Mouse (Mus musculus) G1E (cell line): ENCODE data around the gene Vwa5b1. TPM values are rescaled to one million over a fixed set of nuclear protein-coding genes. Genes with fewer than 3 reads are reported as not detected.

Source experiments
- ATAC-seq: 2 replicates; pipeline ENCODE4 v1.8.0; 2016; ENCODE audit warnings: mild to moderate bottlenecking; ENCODE audit not compliant: insufficient number of reproducible peaks, poor library complexity, low FRiP score, severe bottlenecking; ENCODE audit errors: extremely low read depth
- DNase-seq: peaks from one replicate; pipeline ENCODE4 v3.0.0; 2012; ENCODE audit warnings: low spot score
- H3K27me3 ChIP-seq: 2 replicates; pipeline ENCODE4 v1.6.1; 2012; ENCODE audit warnings: mild to moderate bottlenecking, low read length, inconsistent platforms; ENCODE audit not compliant: insufficient read depth
- H3K36me3 ChIP-seq: replicated peaks from 2 replicates; pipeline ENCODE3; 2012; ENCODE audit warnings: mild to moderate bottlenecking, inconsistent platforms
- H3K4me1 ChIP-seq: 2 replicates; pipeline ENCODE4 v1.6.1; 2012; ENCODE audit warnings: low read depth, low read length, inconsistent platforms, mixed read lengths; ENCODE audit not compliant: insufficient read depth
- H3K4me3 ChIP-seq: 2 replicates; pipeline ENCODE4 v1.5.1; 2012; ENCODE audit warnings: low read depth, mild to moderate bottlenecking, inconsistent platforms, low read length, moderate library complexity, mixed read lengths
- H3K9me3 ChIP-seq: replicated peaks from 2 replicates; pipeline ENCODE4 v1.6.1; 2012; ENCODE audit warnings: inconsistent platforms
- CTCF ChIP-seq: IDR thresholded peaks from 2 replicates; pipeline ENCODE4 v1.5.1; 2012; ENCODE audit warnings: low read depth, low read length, inconsistent platforms, mixed read lengths
- GATA1 ChIP-seq: IDR thresholded peaks from 2 replicates; pipeline ENCODE4 v1.6.1; 2012; ENCODE audit warnings: borderline replicate concordance, low read length, inconsistent platforms, mixed read lengths
- GATA2 ChIP-seq: IDR thresholded peaks from 2 replicates; pipeline ENCODE4 v1.6.1; 2012; ENCODE audit warnings: low read depth, low read length, inconsistent platforms, borderline replicate concordance
- POLR2AphosphoS5 ChIP-seq: IDR thresholded peaks from 2 replicates; pipeline ENCODE4 v1.6.1; 2012; ENCODE audit warnings: low read depth, low read length, inconsistent platforms; ENCODE audit not compliant: insufficient replicate concordance
- TAL1 ChIP-seq: conservative IDR thresholded peaks from 2 replicates; pipeline ENCODE4 v1.6.1; 2012; ENCODE audit warnings: low read depth, low read length, inconsistent platforms, mixed read lengths
- polyA plus RNA-seq: library from polyadenylated mRNA; stranded (reverse); fragments of >175 nt; gene quantifications from 2 replicates; pipeline ENCODE4 v1.2.3, GENCODE M21; 2012
- total RNA-seq, 2 experiments: library from RNA; stranded (forward) in 1 of 2; stranded (reverse) in 1 of 2; fragments of 200-1000 nt in 1 of 2; fragments of >200 nt in 1 of 2; fragmentation: Nextera tagmentation in 1 of 2; gene quantifications; 2 replicates each; pipeline ENCODE4 v1.2.3; 2014 to 2017

The Vwa5b1 gene
- total and polyA plus RNA-seq, 3 experiments: 0.33 TPM; not detected in 2

GRCm38 (mm10) chr4:138584946-138585345, 50.7 kb downstream of the Vwa5b1 start:
- ATAC-seq: no peak
- DNase-seq: no peak
- TF ChIP-seq POLR2AphosphoS5 (no peak), CTCF (no peak), TAL1 (no peak), GATA1 (no peak), GATA2 (no peak)

GRCm38 (mm10) chr4:138582446-138582845, 53.2 kb downstream of the Vwa5b1 start:
- no peaks in the 10 kb centered on the region for H3K36me3 ChIP-seq
- no peak for DNase-seq
- TF ChIP-seq POLR2AphosphoS5: no peak
- TF ChIP-seq CTCF: no peak
- TF ChIP-seq GATA1: no peak
- no peak for TF ChIP-seq GATA2
- no peak for TF ChIP-seq TAL1
- H3K27me3 ChIP-seq: no peaks in the 10 kb centered on the region
- H3K9me3 ChIP-seq: peaks cover 77% of the 10 kb centered on the region
- H3K4me1 ChIP-seq: no peaks in the 10 kb centered on the region
- H3K4me3 ChIP-seq: no peak overlapping the region
- no peak for ATAC-seq

More at GRCm38 (mm10) chr4:138584946-138585345, 50.7 kb downstream of the Vwa5b1 start:
- no peaks in the 10 kb centered on the region for H3K36me3 ChIP-seq
- no peak overlapping the region for H3K4me3 ChIP-seq
- no peaks in the 10 kb centered on the region for H3K27me3 ChIP-seq
- H3K9me3 ChIP-seq: peaks cover 76% of the 10 kb centered on the region
- H3K4me1 ChIP-seq: no peaks in the 10 kb centered on the region

GRCm38 (mm10) chr4:138578406-138578805, 57.3 kb downstream of the Vwa5b1 start:
- no peak for ATAC-seq
- Histone ChIP-seq H3K4me1 (no peaks in the 10 kb centered on the region), H3K9me3 (peaks cover 81% of the 10 kb centered on the region), H3K4me3 (no peak overlapping the region), H3K27me3 (no peaks in the 10 kb centered on the region), H3K36me3 (no peaks in the 10 kb centered on the region)
- DNase-seq: no peak
- no peak for TF ChIP-seq TAL1
- TF ChIP-seq GATA2: no peak
- TF ChIP-seq GATA1: no peak
- no peak for TF ChIP-seq CTCF
- no peak for TF ChIP-seq POLR2AphosphoS5

GRCm38 (mm10) chr4:138576661-138577060, 59.0 kb downstream of the Vwa5b1 start:
- Histone ChIP-seq H3K36me3 (no peaks in the 10 kb centered on the region), H3K27me3 (no peaks in the 10 kb centered on the region), H3K4me3 (no peak overlapping the region), H3K4me1 (no peaks in the 10 kb centered on the region), H3K9me3 (peaks cover 91% of the 10 kb centered on the region)
- TF ChIP-seq GATA2 (no peak), GATA1 (no peak), TAL1 (no peak), CTCF (no peak), POLR2AphosphoS5 (no peak)
- DNase-seq: no peak
- no peak for ATAC-seq

DNA sequence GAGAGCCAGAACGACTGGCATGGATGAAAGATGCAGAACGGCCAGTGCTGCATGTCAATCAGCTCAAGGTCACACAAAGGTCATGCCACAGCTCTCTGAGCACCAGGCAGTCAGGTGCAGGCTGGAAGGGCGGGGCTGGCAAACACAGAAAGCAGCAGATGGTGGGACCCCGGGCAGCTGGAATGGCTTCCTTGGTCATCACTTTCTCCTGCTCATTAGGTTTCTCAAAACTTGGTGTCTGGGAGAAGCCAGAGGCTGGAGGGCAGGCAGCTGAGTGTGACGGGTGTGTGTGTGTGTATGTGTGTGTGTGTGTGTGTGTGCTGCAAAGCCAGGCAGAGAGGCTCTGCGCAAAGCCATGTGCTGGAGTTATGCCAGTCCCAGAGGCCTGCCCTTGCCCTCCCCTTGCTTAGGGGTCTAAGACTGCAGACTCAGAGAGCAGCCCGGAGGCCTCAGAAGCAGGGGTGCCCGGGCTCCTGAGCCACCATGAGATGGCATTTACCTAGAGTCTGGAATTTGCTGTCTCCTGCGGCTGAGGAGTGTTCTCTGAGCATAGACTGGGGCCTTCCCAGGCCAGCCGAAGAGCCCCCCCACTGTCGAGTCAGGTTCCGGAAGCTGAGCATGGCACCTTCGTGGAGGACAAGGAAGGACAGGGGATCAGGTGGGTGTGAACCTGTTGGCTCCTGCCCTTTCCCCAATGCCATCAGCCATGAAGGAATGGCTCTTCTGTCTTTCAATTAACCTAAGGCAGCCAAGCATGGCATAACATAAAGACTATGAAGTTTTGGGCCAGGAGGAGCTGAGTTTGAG, 60.7 kb downstream of the Vwa5b1 start:
- no peak for DNase-seq
- no peak for ATAC-seq
- TF ChIP-seq GATA2: no peak
- TF ChIP-seq GATA1: no peak

GRCm38 (mm10) chr4:138569928-138570327, 65.8 kb downstream of the Vwa5b1 start:
- Histone ChIP-seq H3K4me3 (no peak overlapping the region), H3K27me3 (no peaks in the 10 kb centered on the region), H3K9me3 (peaks cover 92% of the 10 kb centered on the region), H3K36me3 (no peaks in the 10 kb centered on the region), H3K4me1 (no peaks in the 10 kb centered on the region)
- DNase-seq (no peak), ATAC-seq (no peak)
- TF ChIP-seq POLR2AphosphoS5 (no peak), CTCF (no peak), GATA1 (no peak), GATA2 (no peak), TAL1 (no peak)

More for the DNA sequence above, 60.7 kb downstream of the Vwa5b1 start:
- H3K9me3 ChIP-seq: peaks cover 91% of the 10 kb centered on the region
- no peaks in the 10 kb centered on the region for H3K4me1 ChIP-seq
- H3K27me3 ChIP-seq: no peaks in the 10 kb centered on the region
- no peak overlapping the region for H3K4me3 ChIP-seq
- H3K36me3 ChIP-seq: no peaks in the 10 kb centered on the region

DNA sequence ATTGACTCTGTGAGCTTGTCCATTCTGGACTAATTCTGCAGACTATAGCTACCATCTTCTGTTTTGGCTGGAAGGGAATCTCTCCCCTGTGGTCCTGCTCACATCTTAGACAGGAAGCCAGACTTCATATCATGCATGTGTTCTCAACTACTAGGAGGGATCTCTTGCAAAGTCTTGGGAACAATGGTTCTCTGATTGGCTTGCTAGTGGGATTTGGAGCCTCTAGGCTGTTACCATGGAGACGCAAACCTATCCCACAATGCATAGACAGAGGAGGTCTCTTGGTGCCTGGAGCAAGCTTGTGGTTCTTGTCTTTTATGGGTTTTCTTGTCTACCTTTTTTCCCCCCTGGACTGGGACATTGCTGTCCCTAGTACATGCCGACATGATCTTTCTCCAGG, 67.4 kb downstream of the Vwa5b1 start:
- TF ChIP-seq POLR2AphosphoS5: no peak
- no peak for TF ChIP-seq GATA2
- no peak for TF ChIP-seq GATA1
- TF ChIP-seq CTCF: no peak
- no peak for TF ChIP-seq TAL1
- no peaks in the 10 kb centered on the region for H3K36me3 ChIP-seq
- no peak for ATAC-seq
- no peak for DNase-seq
- peaks cover 92% of the 10 kb centered on the region for H3K9me3 ChIP-seq
- no peak overlapping the region for H3K4me3 ChIP-seq
- no peaks in the 10 kb centered on the region for H3K27me3 ChIP-seq
- no peaks in the 10 kb centered on the region for H3K4me1 ChIP-seq
